Mouse (Mus musculus) mouse embryonic stem cell (cell line): Measurements from ENCODE around the gene Mgat5.

Source experiments
- in situ Hi-C, 2 experiments: fragments of 300-500 bp; cut with MboI; formaldehyde crosslinking; loops; 1 replicate in 1 of 2; 3 replicates in 1 of 2; pipeline ENCODE4 v1.14.3; 2019 to 2020; ENCODE audit warnings: low sequenced_read_pairs in 2 of 2, low pct_unique_long_range_greater_than_20kb in 1 of 2, mixed read lengths in 1 of 2; ENCODE audit not compliant: unreplicated experiment in 1 of 2

The Mgat5 gene

DNA sequence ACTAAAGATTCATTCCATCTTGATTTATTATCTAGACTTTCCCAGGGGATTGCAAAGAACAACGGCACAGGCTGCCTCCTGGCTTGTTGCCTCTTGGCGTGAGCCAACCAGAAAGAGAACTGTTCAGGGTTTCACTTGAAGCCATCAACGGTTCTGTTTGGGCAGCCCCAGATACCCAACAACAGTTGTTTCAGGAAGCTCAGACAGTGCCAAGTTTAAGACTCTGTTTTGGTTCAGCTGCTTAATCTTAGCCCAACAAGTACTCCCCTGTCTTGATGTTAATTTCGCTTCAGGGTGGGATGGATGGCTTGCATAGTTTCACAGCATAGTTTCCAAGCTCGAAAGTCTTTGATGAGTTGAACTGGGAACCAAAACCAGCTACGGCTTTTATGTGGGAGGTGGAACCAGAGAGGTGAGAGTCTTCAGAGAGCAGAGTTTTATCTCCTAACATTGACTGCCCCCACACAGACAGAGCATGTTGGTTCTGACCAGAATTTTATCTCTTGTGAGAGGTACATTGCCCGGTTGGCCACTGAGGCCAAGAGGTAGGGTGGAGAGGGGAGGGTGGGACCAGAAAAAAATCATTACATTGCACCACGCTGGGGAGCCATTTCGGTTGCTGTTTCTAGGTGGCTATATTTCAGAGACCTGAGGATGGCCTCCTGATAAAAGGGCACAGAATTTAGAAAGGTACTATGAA is 144.0 kb downstream of the Mgat5 start:
- in situ Hi-C loops, result no loop called here

DNA sequence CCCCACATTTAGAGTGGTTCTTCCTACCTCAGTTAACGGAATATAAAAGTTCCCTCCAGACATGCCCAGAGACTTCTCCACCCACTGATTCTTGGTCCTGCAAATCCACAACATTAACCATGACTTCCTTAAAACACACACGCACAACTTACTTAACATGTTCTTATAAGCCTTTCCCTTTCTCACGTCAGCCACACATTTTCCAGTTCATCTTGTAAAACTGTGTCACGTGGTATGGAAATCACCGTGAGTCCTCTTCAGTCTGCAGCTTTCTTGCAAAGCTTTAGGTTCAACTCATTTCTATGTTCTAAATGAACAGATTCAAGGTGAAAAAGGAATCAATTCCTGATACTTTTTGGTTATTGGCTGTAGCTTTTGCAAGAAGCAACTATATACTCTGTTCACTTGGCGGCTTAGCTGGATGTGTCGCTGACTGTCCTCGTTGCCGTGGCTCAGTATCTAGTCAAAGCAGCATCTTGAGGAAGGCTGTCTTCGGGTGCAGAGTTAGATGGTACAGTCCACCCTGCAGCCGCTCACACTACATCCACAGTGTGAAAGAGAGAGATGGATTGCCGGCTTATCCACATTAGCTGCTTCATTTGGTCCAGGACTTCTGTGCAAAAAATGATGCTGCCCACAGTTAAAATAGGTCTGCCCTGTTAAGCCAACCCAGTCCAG is 146.7 kb downstream of the Mgat5 start:
- in situ Hi-C loops, result no loop called here

DNA sequence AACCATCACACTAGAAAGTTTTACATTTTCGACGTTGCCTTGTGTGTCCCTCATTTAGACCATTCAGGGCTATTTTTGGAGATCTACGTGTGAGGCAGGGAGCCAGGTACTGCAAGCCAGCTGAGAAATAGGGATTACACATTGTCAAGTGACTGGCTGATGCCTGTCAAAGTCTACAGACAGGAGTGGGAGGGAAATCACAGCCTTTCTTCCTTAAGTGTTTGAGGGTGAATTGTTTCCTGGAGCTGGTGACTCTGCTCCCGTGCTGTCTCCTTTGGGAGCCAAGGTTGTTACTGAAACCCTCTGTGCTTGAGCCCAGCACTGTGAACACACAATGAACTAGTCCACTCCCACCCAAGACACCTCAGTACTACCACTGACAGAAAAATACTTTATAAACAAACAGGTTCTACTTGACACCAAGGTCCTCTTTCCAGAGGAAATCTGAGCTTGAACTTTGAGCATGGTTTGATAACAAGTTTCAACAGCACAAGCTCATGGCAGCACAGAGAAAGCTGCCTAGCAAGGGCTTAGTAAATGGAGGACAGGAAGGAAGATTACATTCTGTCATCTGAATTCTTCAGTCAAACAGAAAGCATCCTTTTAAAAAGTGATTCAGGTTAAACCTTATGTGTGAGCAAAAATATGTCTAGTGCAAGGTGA is 147.4 kb downstream of the Mgat5 start:
- in situ Hi-C loops, result no loop called here

DNA sequence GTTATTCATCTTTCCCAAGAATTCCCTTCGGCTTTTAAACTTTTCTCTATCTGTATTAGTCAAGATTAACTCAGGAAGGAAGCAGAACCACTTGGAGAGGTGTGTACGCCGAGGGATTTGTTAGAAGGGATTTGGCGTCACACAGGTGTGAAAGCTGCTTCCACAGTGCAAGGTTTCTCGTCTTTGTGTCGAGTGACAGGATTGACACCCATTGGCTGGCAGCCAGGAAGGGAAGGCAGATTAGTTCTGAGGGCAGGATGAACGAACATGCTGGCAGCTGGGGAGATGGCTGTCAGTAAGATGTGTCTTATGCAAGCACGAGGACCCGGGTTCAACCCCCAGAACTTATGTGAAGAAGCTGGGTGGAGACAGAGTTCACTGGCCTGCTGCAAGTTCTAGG is 148.6 kb downstream of the Mgat5 start:
- in situ Hi-C loops, result no loop called here

DNA sequence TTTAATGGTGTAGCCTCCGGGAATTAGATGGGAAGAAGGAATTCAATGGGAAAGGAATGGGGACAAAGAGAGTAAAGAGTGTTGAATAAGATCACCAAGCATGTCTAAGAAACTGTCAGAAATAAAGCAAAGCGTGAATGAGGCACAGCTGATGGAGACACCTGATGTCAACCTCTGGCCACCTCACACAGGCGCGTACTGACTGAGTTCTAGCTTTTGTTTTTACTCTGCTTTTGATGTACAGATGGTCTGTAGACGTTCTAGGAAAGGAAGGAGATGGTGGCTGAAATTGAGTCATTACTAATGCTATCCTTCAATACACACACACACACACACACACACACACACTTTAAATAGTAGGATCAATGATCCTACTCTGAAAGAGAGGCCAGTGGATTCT is 149.3 kb downstream of the Mgat5 start:
- in situ Hi-C loops, result no loop called here

DNA sequence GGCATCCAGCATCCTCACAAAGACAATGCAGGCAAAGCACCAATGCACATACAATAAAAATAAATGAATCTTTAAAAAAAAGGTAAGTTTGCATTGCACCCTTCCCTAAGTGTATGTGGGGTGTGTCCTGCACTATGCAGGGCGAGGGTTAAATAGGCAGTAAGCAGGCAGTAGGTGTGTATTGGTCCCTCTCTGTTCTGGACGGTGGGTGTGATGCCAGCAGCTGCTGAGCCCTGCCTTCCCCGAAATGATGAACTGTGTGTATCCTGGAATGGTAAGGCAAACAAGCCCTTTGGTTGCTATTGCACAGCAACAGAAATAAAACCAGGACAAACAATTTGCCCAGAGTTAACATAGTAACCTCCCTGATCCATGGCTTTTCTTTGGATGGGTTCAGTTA is 150.2 kb downstream of the Mgat5 start:
- in situ Hi-C loops, result no loop called here

DNA sequence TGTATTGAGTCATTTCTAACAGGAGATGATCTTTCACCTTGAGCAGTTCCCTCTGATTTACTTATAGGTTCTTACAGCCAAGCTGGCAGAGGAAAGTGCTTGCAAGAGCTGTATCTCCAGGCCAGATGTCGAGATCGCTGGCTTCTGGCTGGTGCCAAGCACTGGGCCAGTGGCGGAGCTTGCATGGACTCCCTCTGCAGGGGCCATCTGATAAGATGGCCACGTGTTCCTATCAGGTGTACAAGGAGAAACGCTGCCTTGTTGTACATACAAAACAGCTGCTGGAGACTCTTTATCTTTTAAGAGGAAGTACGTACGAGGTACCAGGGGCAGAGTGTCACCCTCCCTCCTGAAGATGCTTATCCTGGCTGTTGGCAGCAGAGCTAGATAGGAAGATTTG is 158.8 kb downstream of the Mgat5 start:
- in situ Hi-C loops, result no loop called here

DNA sequence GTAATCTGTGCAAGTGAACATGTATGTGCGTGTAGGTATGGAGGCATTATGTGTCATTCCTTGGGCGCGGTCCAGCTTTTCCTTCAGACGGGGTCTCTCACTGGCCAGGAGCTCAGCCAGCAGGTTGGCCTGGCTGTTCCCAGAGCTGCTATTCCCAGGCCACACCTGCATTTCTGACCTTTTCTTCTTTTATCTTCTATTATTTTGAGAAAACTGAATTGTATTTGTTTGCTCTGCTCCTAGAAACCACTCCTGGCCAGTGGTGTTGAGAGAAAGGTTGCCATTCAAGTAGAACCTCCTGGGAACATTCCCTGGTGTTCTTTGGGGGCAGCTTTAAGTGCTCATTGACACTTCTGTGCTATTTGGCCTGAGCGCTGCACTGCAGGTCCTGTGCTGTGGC is 160.9 kb downstream of the Mgat5 start:
- in situ Hi-C loops, result no loop called here

DNA sequence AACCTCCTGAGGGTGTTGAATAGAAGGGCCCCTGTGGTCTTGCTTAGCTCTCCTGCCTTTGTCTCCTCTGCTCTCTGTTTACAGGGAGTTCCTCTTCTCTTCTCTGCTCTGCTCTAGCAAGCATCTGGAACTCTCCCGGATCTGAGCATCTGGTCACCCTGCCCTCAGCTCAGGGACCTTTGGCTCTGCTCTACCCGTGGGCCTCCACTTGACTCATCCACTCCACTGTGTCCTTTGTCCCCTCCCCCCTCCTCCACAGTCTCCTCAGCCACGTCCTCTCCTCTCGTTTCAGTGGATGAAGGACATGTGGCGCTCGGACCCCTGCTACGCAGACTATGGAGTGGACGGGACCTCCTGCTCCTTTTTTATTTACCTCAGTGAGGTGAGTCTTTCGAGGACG is 161.3 kb downstream of the Mgat5 start:
- in situ Hi-C loops, result no loop called here

DNA sequence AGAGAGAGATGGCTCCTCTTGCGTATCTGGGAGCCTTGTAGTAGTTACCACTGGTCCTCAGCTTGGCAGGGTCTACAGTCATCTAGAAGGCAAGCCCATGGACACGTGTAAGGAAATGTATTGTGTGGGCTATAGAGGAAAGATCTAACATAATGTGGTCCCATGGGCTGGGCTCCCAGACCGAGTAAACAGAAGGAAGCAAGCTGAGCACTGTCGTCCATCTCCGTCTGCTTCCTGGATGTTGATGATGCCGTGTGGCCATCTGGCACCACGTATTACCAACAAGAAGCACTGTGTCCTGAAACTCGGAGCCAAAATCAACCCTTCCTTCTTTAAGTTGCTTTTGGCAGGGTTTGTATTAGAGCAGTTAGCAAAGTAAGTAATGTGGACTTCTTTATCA is 163.7 kb downstream of the Mgat5 start:
- in situ Hi-C loops, result no loop called here

DNA sequence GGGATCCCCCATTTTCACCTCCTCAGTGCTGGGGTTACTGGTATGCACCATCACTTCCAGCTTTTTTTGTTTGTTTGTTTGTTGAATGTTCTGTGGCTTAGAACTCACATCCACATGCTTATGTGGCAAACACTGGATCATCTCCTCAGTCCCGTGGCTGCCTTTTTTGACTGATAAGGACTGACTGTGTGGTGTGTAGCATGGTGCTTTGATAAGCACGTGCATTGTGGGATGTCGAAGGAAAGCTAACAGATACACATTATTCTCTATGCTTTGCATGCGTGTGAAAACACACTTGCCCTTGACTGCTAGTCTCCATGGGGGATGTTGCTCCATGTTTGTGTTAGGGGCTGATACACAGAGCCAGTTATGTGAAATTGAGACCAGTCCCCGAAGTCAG is 164.7 kb downstream of the Mgat5 start:
- in situ Hi-C loops, result no loop called here

DNA sequence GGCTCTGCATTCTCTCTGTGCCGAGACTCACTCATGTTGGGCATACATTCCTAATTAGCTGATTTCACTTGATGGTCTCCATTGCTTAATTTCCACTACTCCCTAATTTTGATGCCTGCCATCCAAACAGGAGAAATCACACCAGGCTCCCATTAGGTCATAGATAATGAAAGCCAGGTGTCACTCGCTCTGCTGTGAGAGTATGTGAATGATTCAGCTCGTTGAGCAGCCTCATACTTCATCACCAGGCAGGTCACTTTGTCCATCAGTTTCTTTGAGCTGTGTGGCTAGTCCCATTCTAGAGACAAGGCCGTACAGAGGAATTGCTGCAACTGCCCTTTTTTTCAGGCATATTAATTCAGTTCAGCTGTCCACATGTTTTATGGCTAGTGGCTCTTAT is 167.3 kb downstream of the Mgat5 start:
- in situ Hi-C loops, result no loop called here

DNA sequence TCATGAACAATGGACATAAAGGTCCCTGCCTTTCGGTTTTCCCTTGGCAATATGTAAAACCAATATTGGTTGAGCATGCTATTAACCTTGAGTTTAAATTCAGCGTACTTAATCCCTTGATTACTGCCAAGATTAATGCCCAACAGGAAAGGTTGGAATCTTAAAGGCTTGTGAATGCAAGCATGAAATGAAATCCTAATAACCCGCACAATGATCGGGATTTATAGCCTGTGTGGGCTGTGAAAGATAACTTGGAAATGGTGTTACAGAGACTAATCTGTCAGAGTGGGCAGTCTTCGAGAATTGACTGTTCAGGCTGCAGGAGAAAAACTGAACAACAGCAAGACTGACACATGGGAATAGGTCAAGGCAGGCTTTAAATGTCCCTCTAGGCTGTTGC is 168.7 kb downstream of the Mgat5 start:
- in situ Hi-C loops, result no loop called here

DNA sequence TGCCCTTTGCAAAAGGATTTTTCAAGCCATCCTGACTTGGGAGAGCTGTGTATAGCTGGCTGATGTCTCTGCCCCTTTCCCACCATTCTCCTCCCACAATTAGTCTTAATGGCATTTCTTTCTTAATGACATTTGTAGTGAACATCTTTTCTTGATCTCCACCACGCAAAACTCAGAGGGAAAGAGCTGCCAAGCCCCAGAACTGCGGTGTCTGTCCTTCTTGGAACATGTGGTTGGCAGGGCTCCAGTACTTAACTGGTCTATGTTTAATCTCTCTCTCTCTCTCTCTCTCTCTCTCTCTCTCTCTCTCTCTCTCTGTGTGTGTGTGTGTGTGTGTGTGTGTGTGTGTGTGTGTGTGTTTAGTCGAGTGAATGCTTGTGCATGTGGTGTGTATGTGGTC is 169.3 kb downstream of the Mgat5 start:
- in situ Hi-C loops, result no loop called here

DNA sequence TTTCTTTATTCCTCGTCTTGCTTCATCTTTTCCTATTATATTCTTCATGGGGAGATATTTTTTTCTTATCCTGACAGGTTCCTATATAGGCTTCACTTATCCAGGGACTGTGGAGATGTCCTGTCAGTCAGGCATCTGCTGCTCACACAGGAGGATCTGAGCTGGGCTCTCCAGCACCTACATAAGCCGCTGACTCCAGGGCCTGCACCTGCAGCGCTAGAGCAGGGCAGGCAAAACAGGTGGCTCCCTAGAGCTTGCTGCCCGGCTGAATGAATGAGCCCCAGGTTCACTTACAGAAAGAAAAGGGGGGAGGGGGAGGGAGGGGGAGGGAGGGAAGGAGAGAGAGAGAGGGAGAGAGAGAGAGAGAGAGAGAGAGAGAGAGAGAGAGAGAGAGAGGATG is 175.3 kb downstream of the Mgat5 start:
- in situ Hi-C loops, result no loop called here

DNA sequence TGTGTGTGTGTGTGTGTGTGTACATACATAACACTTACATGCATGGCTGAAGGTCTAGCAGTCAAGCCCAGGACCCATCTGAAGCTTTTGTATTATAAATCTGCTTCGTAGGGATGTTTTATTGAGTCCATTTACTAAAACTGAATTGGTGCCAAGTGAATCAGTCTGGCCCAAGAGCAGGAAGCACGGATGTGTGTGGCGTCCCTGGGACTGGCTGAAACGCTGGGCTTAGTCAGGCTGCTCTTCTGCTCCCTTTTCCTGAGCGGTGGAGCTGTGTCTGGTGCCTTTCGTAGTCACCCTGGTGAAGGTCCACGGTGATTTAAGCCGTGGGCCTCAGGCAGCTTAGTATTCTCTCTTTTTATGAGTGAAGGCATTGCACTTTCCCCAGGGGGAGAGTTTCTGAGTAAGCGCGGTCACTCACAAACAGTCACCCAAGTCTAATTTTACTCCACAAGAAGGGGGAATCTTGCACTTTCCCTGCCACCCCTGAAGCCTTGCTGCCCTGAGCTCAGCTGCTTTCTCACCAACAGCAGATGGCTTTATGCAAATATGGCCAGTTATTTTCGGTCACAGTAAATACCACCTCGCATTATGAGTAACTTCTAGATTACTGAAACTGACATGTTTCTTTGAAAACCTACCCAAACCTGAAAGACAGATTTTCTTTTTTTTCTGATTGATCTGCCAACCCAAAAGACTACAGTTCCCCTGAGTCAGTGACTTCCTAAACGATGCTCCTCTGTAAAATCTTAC is 176.1 kb downstream of the Mgat5 start:
- in situ Hi-C loops, result no loop called here

DNA sequence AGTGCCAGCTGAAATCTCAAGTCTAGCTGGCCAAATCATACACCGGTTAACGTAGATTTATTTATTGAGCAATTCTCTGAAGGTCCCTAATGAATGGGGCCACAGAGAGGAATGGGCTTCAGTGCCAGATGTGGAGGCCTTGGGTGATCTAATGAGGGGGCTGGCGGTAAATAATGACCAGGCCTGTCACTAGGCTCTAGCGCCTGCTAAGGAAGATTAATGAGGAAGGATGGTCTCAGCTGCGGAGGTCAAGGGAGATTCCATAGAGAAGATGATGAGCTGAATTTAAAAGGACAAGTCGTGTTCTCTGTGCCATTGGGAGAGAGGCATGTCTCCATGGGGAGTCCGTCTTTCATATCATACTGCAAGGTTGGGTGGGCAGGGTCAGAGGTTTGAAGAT is 178.3 kb downstream of the Mgat5 start:
- in situ Hi-C loops, result no loop called here

DNA sequence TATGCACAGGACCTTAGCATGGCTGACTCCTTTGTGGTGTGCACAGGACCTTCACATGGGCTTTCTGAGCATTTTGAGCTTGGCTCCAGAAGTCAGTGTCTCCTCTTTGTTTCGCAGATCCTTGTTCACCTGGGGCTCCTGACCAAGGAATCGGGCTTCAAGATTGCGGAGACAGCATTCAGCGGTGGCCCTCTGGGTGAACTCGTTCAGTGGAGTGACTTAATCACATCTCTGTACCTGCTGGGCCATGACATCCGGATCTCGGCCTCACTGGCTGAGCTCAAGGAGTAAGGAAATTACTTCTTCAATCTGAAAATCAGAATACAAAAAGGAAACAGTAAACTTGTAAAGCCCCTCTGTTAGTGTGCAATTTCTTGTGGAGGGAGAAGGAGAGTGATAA is 182.4 kb downstream of the Mgat5 start:
- in situ Hi-C loops, result no loop called here

DNA sequence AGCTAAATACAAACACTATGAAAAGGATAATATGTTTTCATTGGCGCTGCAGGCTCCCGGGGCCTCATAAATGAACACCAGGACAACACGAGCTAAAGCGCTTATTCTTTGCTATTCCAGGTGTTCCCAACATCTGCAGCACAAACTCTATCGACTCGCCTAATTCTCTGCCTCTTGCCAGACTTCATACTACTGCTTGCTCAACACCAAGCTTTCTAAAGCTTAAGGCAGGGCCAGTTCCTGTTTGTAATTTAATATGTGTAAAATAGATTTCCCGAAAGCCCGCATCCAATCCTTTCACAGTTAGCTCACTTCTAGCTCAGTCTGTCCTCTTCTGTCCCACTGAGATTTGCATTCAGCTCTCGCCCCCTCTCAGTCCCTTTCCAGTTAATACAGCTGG is 182.8 kb downstream of the Mgat5 start:
- in situ Hi-C loops, result no loop called here
